Mouse (Mus musculus): ENCODE measurements around the gene Rnase4. TPM values are rescaled to one million over a fixed set of nuclear protein-coding genes. Genes with fewer than 3 reads are reported as not detected.

Rnase4 gene
- total RNA-seq, 2 experiments from 2014 or later: 30.2 to 30.3 TPM

GRCm38 (mm10) chr14:51125684-51126083, 34.8 kb downstream of the Rnase4 start:
- no peak for DNase-seq
- intact Hi-C loops (cut with DNase I): no loop called here

GRCm38 (mm10) chr14:51127648-51128258, 36.9 kb downstream of the Rnase4 start:
- intact Hi-C loops (cut with DNase I): no loop called here
- no peak for DNase-seq

- intact Hi-C loops (cut with DNase I): no loop called here
- no peak for DNase-seq
Measured at GRCm38 (mm10) chr14:51128775-51129623, 38.1 kb downstream of the Rnase4 start.

- no peak for DNase-seq
- intact Hi-C loops (cut with DNase I): no loop called here
Measured at GRCm38 (mm10) chr14:51129624-51129975, 38.7 kb downstream of the Rnase4 start.

- intact Hi-C loops (cut with DNase I): no loop called here
- DNase-seq: no peak
Measured at GRCm38 (mm10) chr14:51130315-51130940, 39.6 kb downstream of the Rnase4 start.

GRCm38 (mm10) chr14:51131086-51131815, 40.4 kb downstream of the Rnase4 start:
- intact Hi-C loops (cut with DNase I): no loop called here
- DNase-seq: no peak

GRCm38 (mm10) chr14:51132372-51132771, 41.5 kb downstream of the Rnase4 start:
- intact Hi-C loops (cut with DNase I): no loop called here
- DNase-seq: no peak

- intact Hi-C loops (cut with DNase I): no loop called here
- DNase-seq: no peak
Measured at GRCm38 (mm10) chr14:51140342-51140741, 49.5 kb downstream of the Rnase4 start.

- no peak for DNase-seq
- intact Hi-C loops (cut with DNase I): no loop called here
Measured at GRCm38 (mm10) chr14:51142119-51142518, 51.2 kb downstream of the Rnase4 start.

GRCm38 (mm10) chr14:51142568-51142967, 51.7 kb downstream of the Rnase4 start:
- intact Hi-C loops (cut with DNase I): no loop called here
- DNase-seq: no peak

GRCm38 (mm10) chr14:51143287-51143686, 52.4 kb downstream of the Rnase4 start:
- intact Hi-C loops (cut with DNase I): no loop called here
- no peak for DNase-seq

- intact Hi-C loops (cut with DNase I): no loop called here
- no peak for DNase-seq
Measured at GRCm38 (mm10) chr14:51143937-51144336, 53.1 kb downstream of the Rnase4 start.

GRCm38 (mm10) chr14:51144451-51144850, 53.6 kb downstream of the Rnase4 start:
- intact Hi-C loops (cut with DNase I): no loop called here
- DNase-seq: no peak

GRCm38 (mm10) chr14:51145521-51145920, 54.6 kb downstream of the Rnase4 start:
- DNase-seq: no peak
- intact Hi-C loops (cut with DNase I): no loop called here

GRCm38 (mm10) chr14:51146685-51147084, 55.8 kb downstream of the Rnase4 start, which contains the start of gene Rnase1:
Gene Rnase1 (minus strand): TSS chr14:51146785.
- intact Hi-C loops (cut with DNase I): no loop called here

GRCm38 (mm10) chr14:51148006-51148405, 57.1 kb downstream of the Rnase4 start:
- intact Hi-C loops (cut with DNase I): no loop called here
- no peak for DNase-seq

More at GRCm38 (mm10) chr14:51146685-51147084, 55.8 kb downstream of the Rnase4 start, which contains the start of gene Rnase1:
- DNase-seq: no peak

GRCm38 (mm10) chr14:51149164-51149563, 58.3 kb downstream of the Rnase4 start:
- intact Hi-C loops (cut with DNase I): no loop called here
- no peak for DNase-seq

GRCm38 (mm10) chr14:51150206-51150831, 59.4 kb downstream of the Rnase4 start:
- intact Hi-C loops (cut with DNase I): no loop called here

GRCm38 (mm10) chr14:51152249-51152870, 61.5 kb downstream of the Rnase4 start:
- intact Hi-C loops (cut with DNase I): no loop called here
- DNase-seq: no peak

More at GRCm38 (mm10) chr14:51150206-51150831, 59.4 kb downstream of the Rnase4 start:
- DNase-seq: no peak
